Mouse (Mus musculus): ENCODE results near the gene Cacng7.

GRCm38 (mm10) chr7:3331581-3332223 lies 1.1 kb upstream of the Cacng7 start:
- TF ChIP-seq CTCF (IDR thresholded peaks at IDR 0.05 in 2 of 3, conservative IDR thresholded peaks at IDR 0.05 in 1 of 3; ENCODE audit: control insufficient read depth in 1 of 3, insufficient read depth in 1 of 3, low read depth in 2 of 3, low read length in 3 of 3, poor library complexity in 1 of 3, severe bottlenecking in 1 of 3) (no peak), GABPA (IDR thresholded peaks at IDR 0.05; ENCODE audit: low read depth, low read length) (no peak), JUND (IDR thresholded peaks at IDR 0.05; ENCODE audit: low read depth, low read length) (no peak), MYB (IDR thresholded peaks at IDR 0.05; ENCODE audit: low read depth, low read length) (no peak), USF1 (IDR thresholded peaks at IDR 0.05; ENCODE audit: low read depth, low read length) (no peak)

All from MEL (cell line).